Mouse (Mus musculus): Measurements from ENCODE around the gene Zc3h12a.

The Zc3h12a gene

DNA sequence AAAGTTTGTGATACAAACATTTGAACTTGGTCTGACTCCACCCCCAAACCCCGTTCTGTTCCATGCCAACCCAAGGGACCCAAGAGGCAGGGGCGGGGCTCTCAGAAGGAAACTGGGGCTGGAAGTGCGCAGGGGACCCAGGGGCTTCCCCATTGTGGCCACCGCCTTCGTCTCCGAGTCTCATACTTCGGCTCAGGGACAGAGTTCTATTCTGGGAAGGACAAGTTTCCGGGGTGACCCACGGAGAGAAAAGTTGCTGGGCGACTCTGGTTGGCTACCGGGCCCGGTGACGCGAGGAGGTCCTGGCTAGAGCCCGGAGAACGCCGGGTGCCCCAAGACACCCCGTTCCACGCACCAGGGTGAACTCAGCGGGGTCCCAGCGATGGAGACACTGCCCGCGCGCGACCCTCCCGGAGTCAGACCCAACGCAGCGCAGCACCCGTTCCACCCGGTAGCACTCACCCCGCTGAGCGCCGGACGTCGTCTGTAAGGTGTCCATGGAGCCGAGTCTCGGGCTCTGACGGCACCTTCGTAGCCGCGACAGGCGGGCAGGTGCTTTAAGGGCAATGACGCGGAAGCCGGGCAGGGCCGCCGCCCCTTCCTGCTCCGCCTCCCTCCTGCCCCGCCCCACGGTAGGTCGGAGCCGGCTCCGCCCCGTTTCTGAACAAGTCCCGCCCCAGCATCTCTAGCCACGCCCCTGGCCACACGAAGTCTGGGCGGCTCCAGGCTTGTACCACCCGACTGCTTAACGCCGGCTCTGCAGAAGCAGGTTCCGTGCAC is at the start of gene Zc3h12a:
TSS of gene Zc3h12a (minus strand) at position 536 of the 780 bp plus-strand sequence.
- peak; percentile 92 to 96 for DNase-seq

- peak in 1 of 2 experiments; percentile 28 for DNase-seq
Observed at GRCm38 (mm10) chr4:125176639-125177165, 49.1 kb upstream of the Zc3h12a start.

DNA sequence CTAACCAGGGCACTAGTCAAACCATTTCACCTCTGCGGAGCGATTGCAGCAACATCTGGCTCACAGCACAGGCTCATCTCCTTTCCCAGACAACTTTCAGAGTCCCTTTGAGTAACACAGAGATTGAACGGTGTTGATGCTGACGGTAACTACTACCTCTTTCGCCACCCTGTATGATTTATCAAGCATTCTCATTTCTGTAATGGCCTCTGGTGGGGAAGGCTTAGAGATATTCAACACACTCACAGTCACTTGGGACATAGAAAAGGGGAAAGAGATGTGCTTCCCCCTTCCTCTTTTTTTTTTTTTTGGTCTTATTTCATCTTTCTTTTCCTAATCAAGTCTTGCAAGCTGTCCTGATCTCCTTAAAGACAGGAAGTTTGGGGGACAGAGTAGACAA is 48.5 kb upstream of the Zc3h12a start:
- no peak for DNase-seq

DNA sequence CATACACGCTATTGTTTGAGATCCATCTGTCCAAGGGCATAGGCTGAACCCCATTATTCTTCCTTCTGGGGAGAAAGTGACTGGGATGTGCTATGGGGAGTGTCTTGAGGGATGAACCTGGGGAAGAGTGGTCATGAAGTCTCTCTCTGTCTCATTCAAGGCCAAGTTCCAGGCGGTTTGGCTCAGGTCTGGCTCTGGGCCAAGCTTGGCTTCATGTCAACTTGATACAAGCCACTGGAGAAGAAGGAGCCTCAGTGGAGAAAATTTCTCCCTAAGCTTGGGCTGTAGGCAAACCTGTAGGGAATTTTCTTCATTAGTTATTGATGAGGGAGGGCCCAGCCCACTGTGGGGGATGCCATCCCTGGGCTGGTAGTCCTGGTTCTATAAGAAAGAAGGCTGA is 48.0 kb upstream of the Zc3h12a start:
- DNase-seq = peak in 1 of 2 experiments; percentile 25

DNA sequence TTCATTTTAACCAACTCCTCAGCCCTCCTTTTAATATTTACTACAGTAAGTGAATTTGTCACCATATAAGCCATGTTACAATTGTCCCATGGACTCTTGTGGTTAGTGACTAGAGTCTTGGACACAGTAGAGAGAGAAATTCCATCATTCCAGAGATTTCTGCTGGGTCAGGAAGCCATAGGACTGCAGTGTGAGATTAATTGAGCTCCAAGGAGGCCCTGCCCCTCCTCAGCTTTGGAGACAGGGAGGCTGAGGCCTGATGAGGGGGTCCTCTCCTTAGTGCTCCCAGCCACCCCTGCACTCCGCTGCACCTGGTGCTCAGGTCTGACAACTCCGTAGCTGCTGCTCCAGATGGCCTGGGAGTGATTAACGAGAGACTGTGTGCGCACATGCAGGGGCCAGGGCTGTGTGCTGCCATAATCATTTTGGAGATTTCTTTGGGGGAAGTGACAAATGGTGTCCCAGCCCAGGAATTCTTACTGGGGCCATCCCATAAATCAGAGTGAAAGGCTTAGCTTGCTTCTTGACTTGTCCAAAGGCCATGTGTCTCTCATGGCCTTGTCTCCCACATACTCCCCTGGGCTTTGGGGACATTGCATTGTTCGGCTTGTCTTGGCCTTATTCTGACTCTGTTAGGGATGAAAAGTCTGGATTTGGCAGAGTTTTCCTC is 47.0 kb upstream of the Zc3h12a start:
- DNase-seq = no peak

DNA sequence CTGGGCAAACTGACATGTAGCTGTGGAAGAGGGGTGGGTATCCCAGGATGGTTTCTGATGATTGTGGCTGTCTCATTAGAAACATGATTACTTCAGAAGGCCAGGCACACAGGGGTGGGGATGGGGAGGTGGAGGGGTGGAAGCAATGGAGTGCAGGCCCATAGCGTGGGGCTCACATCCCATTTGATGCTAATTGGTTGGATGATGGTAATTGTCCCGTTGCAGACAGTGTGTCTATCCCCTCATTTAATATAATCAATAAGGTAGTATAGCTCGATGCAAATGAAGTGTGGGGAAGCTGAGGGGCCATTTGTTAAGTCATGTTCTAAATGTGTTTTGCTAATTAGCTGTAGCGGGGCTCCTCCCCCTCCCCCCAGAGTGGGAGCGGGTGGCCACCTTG is 45.5 kb upstream of the Zc3h12a start:
- DNase-seq = no peak

- no peak for DNase-seq
Observed at GRCm38 (mm10) chr4:125172736-125173135, 45.1 kb upstream of the Zc3h12a start.

GRCm38 (mm10) chr4:125167723-125168122 is 40.1 kb upstream of the Zc3h12a start:
- DNase-seq = no peak

DNA sequence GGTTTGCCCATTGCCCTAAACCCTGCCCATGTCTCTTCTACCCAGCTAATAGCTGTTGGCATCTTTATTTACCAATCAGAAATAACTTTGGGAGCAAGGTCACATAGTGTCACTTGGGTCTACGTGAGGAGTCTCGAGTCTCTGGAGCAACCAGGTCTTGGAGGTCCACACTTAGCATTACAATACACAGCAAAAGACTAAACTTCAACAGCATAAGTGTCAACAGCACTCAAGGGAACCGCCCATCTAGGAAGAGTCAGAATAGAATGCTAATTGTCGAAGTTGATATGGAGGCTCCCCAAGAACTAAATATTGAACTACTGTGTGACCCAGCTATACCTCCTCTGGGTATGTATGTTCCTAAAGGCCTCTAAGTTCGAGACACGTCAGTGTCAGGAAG is 37.2 kb upstream of the Zc3h12a start:
- no peak for DNase-seq

- no peak for DNase-seq
Observed at GRCm38 (mm10) chr4:125162701-125163100, 35.1 kb upstream of the Zc3h12a start.

GRCm38 (mm10) chr4:125161392-125161791 is 33.8 kb upstream of the Zc3h12a start:
- no peak for DNase-seq

GRCm38 (mm10) chr4:125160951-125161331 is 33.3 kb upstream of the Zc3h12a start:
- DNase-seq = no peak

DNA sequence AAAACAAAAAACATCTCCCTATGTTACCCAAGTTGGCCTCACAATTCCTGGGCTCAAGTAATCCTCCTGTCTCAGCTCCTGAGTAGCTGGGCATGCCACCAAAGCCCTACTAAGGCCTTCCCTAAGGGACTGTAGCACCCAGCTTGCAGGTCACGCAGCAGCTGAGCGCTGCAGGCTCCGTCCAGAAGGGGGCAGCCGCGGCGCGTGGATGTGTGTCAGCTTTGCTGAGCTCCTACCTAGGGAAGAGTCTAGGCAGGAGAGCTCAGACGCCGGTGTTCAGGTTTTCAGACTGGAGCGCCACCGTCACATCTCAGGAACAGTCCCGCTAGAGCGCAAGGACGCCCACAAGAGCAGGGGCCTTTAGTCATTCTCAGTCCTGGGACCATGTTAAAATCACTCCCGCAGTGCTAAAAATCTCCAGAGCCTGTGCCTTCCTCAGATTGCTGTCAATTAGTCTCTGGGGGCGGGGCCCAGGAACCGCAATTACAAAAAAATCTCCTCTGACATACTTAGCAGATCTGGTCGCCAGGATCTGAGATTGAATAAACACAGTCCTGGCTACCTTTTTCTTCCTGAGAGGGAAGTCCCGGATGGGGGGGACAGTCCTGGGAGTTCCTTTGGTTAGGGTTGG is 32.8 kb upstream of the Zc3h12a start:
- DNase-seq = peak; percentile 81 to 88

DNA sequence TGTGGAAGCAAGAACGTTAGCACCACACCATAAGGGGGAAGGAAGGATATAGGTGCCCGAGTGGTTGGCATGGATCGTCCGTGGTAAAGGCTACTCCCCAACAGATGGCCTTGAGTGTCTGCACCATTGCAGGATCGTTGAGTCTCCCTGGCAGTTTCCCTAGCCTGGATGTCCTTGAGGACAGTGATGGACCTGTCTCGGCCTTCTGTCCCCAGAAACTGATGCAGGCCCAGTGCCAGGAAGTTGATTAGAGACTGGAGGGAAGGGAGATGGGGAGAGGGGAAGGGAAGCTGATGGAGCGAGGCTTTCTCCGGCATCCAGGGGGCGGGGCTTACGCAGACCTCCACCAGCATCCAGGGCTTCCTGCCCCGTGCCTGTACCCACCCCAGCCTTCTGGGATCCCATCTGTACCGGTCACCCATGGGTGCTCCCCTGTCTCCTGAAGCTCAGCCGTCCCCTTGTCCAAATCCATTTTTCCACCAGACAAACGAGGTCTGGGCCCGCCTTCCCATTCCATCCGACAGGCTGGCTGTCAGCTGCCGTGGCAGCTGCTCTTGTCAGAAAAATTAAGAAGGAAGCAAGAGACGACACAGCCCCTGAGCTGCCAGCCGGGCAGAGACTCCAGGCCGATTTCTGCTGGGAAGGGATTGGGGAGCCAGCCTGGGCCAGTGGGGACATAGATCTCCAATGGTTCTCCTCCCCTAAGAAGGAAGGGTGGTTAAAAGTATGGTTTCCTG is 31.1 kb upstream of the Zc3h12a start:
- DNase-seq = no peak

GRCm38 (mm10) chr4:125158081-125158480 is 30.4 kb upstream of the Zc3h12a start:
- no peak for DNase-seq

GRCm38 (mm10) chr4:125157322-125157721 is 29.7 kb upstream of the Zc3h12a start:
- DNase-seq = no peak

DNA sequence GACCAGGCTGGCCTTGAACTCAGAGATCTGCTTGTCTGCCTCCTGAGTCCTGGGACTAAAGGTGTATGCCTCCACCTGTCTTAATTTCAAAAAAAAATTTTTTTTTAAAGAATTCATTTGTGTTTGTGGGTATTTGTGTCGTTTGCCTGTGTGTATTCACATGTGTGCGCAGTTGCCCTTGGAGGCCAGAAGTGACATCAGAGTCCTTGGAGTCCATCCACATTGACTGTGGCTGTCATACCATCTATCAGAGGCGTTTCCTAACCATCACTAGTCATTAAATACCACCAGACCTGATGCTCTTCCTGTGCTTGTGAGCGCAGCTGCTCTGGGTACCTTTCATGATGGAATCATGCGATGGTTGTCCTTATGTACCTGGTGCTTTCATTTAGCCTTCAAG is 28.0 kb upstream of the Zc3h12a start:
- no peak for DNase-seq

DNA sequence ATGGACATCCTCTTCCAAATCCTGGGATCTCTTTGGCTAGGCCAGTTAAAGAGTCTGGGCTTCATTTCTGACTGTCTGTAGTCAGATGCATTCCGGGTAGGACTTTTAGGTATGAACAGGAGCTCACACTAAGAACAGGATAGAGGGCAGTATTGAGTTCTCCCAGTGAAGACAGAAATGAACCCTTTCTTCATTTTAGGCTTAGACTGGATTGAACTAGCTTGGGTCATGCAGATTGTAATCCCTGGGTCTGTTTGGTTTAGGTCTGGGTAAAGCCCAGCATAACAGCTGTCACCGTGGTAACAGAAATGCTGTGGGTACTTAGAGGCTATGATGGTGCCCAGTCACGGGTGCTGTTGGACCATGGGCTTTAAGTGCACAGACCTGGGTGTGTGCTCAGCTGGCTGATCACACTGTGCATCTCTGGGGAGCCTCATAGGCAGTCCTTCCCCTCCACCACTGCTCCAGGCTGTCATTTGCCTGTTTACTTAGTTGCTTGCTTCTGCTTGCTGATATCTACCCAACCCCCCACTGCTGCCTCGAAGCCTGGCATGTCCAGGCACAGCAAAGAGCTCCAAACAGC is 26.1 kb upstream of the Zc3h12a start:
- DNase-seq = no peak

DNA sequence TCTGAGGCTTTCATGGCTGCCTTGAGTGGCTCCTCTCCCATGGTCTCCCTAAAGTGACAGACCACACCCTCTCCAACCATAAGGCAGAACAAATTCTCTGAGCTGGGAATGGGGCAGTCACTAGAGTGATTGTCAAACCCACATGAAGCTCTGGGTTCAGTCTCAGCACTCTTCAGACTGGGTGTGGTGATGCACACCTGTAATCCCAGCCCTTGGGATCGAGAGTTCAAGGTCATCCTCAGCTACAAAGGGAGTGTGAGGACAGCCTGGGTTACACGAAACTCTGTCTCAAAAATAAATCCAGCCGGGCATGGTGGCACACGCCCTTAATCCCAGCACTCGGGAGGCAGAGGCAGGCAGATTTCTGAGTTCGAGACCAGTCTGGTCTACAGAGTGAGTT is 24.8 kb upstream of the Zc3h12a start:
- no peak for DNase-seq

GRCm38 (mm10) chr4:125149460-125149859 is 21.8 kb upstream of the Zc3h12a start:
- DNase-seq = no peak

DNA sequence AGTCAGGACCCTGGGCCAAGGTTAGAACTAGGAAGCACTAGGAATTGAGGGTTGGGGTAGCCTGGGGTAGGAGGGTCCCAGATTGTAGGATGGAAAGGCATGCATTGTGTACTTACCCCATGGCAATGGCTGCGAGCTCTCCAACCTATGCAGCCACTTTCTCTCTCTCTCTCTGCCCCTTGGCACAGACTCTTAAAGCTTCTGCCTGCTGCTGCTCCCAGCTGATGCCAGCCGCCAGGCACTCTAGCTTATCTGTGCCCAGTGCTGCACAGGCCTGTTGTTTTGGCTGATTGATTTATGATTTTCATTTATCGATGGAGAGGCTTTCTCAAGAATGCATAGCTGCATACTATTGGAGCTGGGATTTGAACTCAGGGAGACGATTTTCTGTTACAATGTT is 20.3 kb upstream of the Zc3h12a start:
- DNase-seq = no peak

GRCm38 (mm10) chr4:125145213-125145612 is 17.6 kb upstream of the Zc3h12a start:
- DNase-seq = peak; percentile 58 to 66

- no peak for DNase-seq
Observed at GRCm38 (mm10) chr4:125144627-125145026, 17.0 kb upstream of the Zc3h12a start.

All from lung, postnatal 4 days (tissue).